Mouse (Mus musculus) heart, embryonic 15.5 days (tissue): ENCODE measurements around the gene Nhlh2. TPM values are rescaled to one million over a fixed set of nuclear protein-coding genes. Genes with fewer than 3 reads are reported as not detected.
A peak's percentile ranks its signal among the peaks of the same experiment; 100 is the strongest.

Experiments used
- ATAC-seq: fragments of 200-750 bp; cut with Nextera tagmentation; replicated peaks from 2 replicates; pipeline ENCODE4 v1.8.0; 2017; ENCODE audit warnings: low read depth, moderate TSS enrichment; ENCODE audit not compliant: insufficient number of reproducible peaks, insufficient read depth, low FRiP score
- H3K27ac ChIP-seq: fragments of 300-500 bp; sonication (generic); 2 replicates; pipeline ENCODE4 v1.5.1; 2015; ENCODE audit warnings: mild to moderate bottlenecking, inconsistent platforms
- H3K27me3 ChIP-seq: fragments of 300-500 bp; sonication (generic); 2 replicates; pipeline ENCODE4 v1.6.1; 2015; ENCODE audit warnings: inconsistent platforms
- H3K36me3 ChIP-seq: fragments of 300-500 bp; sonication (generic); 2 replicates; pipeline ENCODE4 v1.6.1; 2015; ENCODE audit warnings: mild to moderate bottlenecking, inconsistent platforms
- H3K4me1 ChIP-seq: fragments of 300-500 bp; sonication (generic); replicated peaks from 2 replicates; pipeline ENCODE4 v1.6.1; 2015; ENCODE audit warnings: inconsistent platforms
- H3K4me2 ChIP-seq: fragments of 300-500 bp; sonication (generic); 2 replicates; pipeline ENCODE4 v1.6.1; 2015; ENCODE audit warnings: inconsistent platforms, mild to moderate bottlenecking, moderate library complexity
- H3K4me3 ChIP-seq: fragments of 300-500 bp; sonication (generic); 2 replicates; pipeline ENCODE4 v1.5.1; 2015; ENCODE audit warnings: mild to moderate bottlenecking, inconsistent platforms
- H3K9ac ChIP-seq: fragments of 300-500 bp; sonication (generic); 2 replicates; pipeline ENCODE4 v1.6.1; 2015; ENCODE audit warnings: mild to moderate bottlenecking, inconsistent platforms
- H3K9me3 ChIP-seq: fragments of 300-500 bp; sonication (generic); replicated peaks from 2 replicates; pipeline ENCODE4 v1.6.1; 2016; ENCODE audit warnings: inconsistent platforms
- WGBS: fragments of 180-500 bp; shearing (Covaris S2); methylation state at CpG from one replicate; pipeline ENCODE4 v1.1.7; 2015; ENCODE audit warnings: mixed read lengths; 5-methylcytosine and 5-hydroxymethylcytosine counted together
- polyA plus RNA-seq: library from polyadenylated mRNA; unstranded; fragments of >200 nt; fragmentation: Nextera tagmentation; extraction: Ambion mirVana; gene quantifications from 2 replicates; pipeline ENCODE4 v1.2.1, GENCODE M21; 2015

Nhlh2 gene
- polyA plus RNA-seq, 1 experiment from 2014 or later: not detected

DNA sequence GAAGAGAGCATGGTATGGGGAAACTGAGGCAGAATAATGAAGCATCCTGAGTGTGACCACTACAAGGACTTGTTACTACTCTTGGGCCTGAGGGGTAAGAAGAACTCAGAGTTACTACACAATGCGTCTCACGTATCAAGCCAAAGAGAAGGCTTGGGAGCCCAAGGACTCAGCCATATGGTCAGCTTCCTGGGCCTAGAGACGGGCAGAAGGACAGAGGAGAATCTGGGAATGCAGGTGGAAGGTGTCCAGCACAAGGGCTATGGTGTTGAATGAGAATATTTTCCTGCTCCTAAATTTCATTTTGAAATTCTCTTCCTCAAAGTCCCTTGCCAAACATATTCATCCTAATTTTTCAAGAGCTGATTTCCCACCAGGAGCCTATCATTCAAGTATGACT, 12.0 kb upstream of the Nhlh2 start:
- Histone ChIP-seq H3K36me3 (no peaks in the 10 kb centered on the region), H3K9ac (no peak overlapping the region), H3K27me3 (no peaks in the 10 kb centered on the region), H3K4me1 (no peaks in the 10 kb centered on the region), H3K4me3 (no peak overlapping the region), H3K27ac (no peak overlapping the region), H3K9me3 (no peaks in the 10 kb centered on the region), H3K4me2 (no peak overlapping the region)
- 82% methylated on average over 3 of the region's 3 CpGs for WGBS
- ATAC-seq: no peak

DNA sequence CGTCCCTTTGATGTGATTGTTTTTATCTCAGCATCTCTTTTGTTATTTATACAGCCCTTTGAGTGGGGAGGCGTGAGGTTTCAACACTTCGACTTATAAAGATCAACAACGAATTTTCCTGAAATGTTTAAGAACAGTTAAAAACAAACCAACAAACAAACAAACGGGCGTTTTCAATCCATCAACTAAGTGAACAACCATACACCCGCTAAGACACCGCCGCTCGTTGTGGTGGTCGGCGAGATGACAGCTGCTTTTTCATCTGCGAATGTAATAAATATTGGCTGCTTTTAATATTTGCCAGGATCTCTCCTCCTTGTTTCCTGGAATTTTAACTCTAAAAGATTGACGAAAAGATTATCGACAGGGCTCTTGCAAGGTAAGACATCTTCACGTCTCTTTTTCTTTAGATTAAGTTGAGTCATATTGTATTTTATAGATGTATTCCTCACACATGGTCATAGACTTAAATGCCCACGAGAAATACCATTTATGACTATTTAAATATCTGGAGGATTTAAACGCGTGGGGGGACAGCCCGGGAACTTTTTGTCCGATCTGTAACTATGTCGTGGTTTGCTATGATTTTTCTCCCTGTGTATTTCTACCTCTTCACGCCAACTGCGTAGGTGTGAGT, 923 bp downstream of the Nhlh2 start:
- no peak overlapping the region for H3K27ac ChIP-seq
- peak overlapping the region; percentile 67 for H3K4me2 ChIP-seq
- 7% methylated on average over 24 of the region's 24 CpGs for WGBS
- no peak for ATAC-seq
- peak overlapping the region; percentile 41 for H3K4me3 ChIP-seq
- H3K9ac ChIP-seq: no peak overlapping the region
- peaks cover 76% of the 10 kb centered on the region for H3K27me3 ChIP-seq
- no peaks in the 10 kb centered on the region for H3K36me3 ChIP-seq
- peaks cover 22% of the 10 kb centered on the region for H3K4me1 ChIP-seq
- no peaks in the 10 kb centered on the region for H3K9me3 ChIP-seq

DNA sequence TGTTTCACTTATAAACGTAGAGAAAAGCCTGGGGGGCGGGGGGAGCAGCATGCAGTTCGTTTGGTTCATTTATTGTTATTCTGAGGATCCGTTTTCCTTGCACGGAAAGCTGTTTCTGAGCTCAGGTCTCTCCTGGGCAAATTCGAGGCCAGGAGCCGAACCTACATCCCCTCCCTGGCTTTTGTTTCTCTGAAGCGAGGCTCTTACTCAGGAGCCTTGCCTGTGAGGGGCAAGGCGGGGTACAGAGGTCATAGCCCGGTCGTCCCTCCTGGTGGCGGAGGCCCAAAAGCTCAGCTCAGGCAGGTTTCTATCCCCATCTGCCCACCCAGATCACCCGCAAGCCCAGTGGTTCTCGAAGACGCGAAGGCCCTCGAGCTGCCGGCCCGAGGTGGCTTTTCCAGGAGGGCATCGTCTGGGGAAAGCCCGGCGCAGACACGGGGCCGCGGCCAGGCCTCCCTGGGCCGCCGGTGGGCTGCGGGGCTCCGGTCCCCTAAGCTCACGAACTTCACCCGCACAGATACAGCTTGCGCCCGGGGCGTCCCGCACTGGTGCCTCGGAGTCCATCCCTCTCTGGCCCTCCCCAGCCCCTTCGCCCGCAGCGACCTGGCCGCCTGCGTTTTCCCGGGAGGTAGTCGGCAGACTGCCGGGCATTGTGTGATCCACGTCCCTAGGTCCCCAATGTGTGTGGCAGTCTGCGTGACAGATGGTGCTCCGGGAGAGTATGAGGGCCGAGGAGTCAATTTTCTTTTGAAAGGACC, 1.6 kb downstream of the Nhlh2 start:
- H3K4me3 ChIP-seq: peak overlapping the region; percentile 41
- peak overlapping the region; percentile 25; the same call in 1 of the 2 replicates for H3K9ac ChIP-seq
- peak overlapping the region; percentile 67 for H3K4me2 ChIP-seq
- H3K27me3 ChIP-seq: peaks cover 83% of the 10 kb centered on the region
- no peak overlapping the region for H3K27ac ChIP-seq
- ATAC-seq: no peak
- WGBS: 3% methylated on average over 48 of the region's 48 CpGs
- peaks cover 22% of the 10 kb centered on the region for H3K4me1 ChIP-seq
- no peaks in the 10 kb centered on the region for H3K36me3 ChIP-seq
- no peaks in the 10 kb centered on the region for H3K9me3 ChIP-seq

DNA sequence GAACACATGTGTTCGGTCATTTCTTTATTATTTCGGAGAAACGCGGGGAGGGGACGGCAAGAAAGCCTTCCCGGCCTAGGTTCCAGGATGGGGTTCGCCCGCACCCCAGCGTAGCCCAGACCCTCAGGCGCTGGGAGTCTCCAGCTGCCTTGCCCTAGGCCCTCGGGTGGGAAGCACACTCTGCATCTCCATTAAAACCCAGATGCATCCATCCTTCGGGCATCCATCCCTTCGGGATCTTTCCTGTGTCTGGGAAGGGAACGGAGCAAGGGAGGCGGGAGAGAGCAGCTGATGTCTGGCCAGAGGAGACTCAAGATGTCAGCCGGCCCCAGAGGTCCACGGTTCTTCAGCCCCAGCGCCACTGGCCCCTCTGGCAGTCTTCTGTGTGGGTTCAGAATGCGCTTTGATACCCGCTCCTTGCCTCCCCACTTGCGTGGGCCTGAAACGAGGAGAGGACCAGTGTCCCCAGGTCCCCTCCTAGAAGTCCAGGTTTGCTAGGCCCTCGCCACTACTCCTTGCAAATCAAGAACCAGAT, 2.3 kb downstream of the Nhlh2 start:
- H3K36me3 ChIP-seq: no peaks in the 10 kb centered on the region
- H3K4me1 ChIP-seq: peaks cover 22% of the 10 kb centered on the region
- peaks cover 90% of the 10 kb centered on the region for H3K27me3 ChIP-seq
- H3K4me3 ChIP-seq: peak overlapping the region; percentile 41
- no peak for ATAC-seq
- H3K9ac ChIP-seq: 0 out of 2 replicates have a peak overlapping the region, but pooled peaks have one; percentile 36
- no peaks in the 10 kb centered on the region for H3K9me3 ChIP-seq
- WGBS: 4% methylated on average over 23 of the region's 23 CpGs
- no peak overlapping the region for H3K27ac ChIP-seq
- peak overlapping the region; percentile 67 for H3K4me2 ChIP-seq

DNA sequence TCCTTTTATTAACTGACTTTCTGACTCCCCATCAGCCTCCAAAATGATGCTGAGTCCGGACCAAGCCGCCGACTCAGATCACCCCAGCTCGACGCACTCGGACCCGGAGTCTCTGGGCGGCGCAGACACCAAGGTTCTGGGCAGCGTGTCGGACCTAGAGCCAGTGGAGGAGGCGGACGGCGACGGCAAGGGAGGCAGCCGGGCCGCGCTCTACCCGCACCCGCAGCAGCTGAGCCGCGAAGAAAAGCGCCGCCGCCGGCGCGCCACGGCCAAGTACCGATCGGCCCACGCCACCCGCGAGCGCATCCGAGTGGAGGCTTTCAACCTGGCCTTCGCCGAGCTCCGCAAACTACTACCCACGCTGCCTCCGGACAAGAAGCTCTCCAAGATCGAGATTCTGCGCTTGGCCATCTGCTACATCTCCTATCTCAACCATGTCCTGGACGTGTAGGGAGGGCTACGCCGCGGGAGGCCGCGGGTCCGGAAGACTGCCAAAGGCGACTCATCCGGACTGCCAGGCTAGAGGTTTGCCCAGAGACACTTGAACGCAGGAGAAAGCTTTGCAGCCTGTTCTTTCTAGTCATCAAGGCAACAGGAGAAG, 2.8 kb downstream of the Nhlh2 start:
- H3K36me3 ChIP-seq: no peaks in the 10 kb centered on the region
- H3K4me2 ChIP-seq: peak overlapping the region; percentile 67
- H3K9me3 ChIP-seq: no peaks in the 10 kb centered on the region
- peak overlapping the region; percentile 41 for H3K4me3 ChIP-seq
- peaks cover 22% of the 10 kb centered on the region for H3K4me1 ChIP-seq
- H3K27ac ChIP-seq: no peak overlapping the region
- H3K9ac ChIP-seq: peak overlapping the region; percentile 36; the same call in 1 of the 2 replicates
- ATAC-seq: no peak
- WGBS: under 1% methylated on average over 53 of the region's 53 CpGs
- peaks cover 90% of the 10 kb centered on the region for H3K27me3 ChIP-seq

DNA sequence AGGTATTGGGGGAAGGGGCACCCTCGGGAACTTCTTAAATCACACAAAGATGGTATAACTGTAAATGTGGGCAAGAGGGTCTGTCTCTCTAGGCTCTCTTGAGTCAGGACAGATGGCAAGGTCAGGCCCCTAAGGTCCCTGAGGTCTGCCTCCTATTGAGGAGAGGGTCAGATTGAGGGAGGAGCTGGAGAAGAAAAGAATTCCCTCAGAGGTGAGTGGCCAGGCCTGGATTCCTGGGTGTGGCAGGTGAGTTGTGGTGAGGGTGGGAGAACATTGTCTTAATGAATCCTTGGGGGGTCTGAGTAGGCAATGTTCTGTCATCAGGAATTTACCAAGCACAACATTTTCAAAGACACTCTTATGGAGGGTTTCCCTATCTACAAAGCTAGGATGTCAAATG, 10.7 kb downstream of the Nhlh2 start:
- Histone ChIP-seq H3K27me3 (peaks cover 50% of the 10 kb centered on the region), H3K36me3 (no peaks in the 10 kb centered on the region), H3K27ac (no peak overlapping the region), H3K9me3 (no peaks in the 10 kb centered on the region), H3K4me3 (no peak overlapping the region), H3K4me1 (peaks cover 10% of the 10 kb centered on the region), H3K9ac (no peak overlapping the region), H3K4me2 (no peak overlapping the region)
- 76% methylated on average over 1 of the region's 1 CpGs for WGBS
- no peak for ATAC-seq

DNA sequence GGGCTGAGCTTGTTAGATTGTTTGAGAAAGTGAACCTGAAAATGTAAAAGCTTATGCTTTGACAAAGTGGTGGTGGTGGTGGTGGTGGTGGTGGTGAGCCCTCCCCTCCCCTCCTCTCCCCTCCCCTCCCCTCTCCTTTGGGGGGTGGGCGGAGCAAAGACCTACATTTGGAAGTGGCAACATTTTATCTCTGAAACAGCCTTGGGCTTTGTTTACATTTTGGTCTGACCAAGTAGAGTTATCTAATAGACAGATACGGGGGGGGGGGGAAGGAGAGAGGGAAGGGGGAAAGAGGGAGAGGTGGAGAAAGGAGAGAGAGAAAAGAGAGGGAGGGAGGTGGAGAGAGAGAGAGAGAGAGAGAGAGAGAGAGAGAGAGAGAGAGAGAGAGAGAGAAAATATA, 12.8 kb downstream of the Nhlh2 start:
- no peak overlapping the region for H3K4me2 ChIP-seq
- ATAC-seq: no peak
- H3K27me3 ChIP-seq: peaks cover 33% of the 10 kb centered on the region
- no peak overlapping the region for H3K9ac ChIP-seq
- peaks cover 10% of the 10 kb centered on the region for H3K4me1 ChIP-seq
- H3K36me3 ChIP-seq: no peaks in the 10 kb centered on the region
- 0% methylated on average over 1 of the region's 2 CpGs for WGBS
- no peaks in the 10 kb centered on the region for H3K9me3 ChIP-seq
- no peak overlapping the region for H3K4me3 ChIP-seq
- no peak overlapping the region for H3K27ac ChIP-seq

DNA sequence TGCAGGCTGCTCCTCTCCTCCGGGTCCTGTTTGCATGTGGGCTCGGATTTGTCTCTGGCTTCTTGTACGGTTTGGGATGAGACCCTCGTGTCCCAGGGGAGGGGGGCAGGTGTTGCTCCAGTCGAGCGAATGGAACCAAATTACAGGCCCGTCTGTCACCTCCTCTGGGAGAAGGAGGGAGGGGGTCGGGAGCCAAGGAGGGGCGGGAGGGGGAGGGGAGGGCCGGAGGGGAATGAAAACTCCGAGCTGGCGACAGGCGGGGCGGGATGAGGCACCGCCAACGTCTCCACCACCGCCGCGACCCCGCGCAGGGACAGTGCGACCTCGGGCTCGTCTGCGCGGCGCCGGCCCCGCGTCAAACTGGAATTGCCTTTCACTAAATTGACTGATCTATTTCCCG, 13.5 kb downstream of the Nhlh2 start:
- peak; percentile 54; the same call in 1 of the 2 replicates for ATAC-seq
- Histone ChIP-seq H3K27ac (no peak overlapping the region), H3K4me1 (peaks cover 10% of the 10 kb centered on the region), H3K36me3 (no peaks in the 10 kb centered on the region), H3K4me3 (peak overlapping the region; percentile 46), H3K4me2 (peak overlapping the region; percentile 83), H3K9ac (peak overlapping the region; percentile 28; the same call in 1 of the 2 replicates), H3K27me3 (peaks cover 33% of the 10 kb centered on the region), H3K9me3 (no peaks in the 10 kb centered on the region)
- 3% methylated on average over 29 of the region's 31 CpGs for WGBS

DNA sequence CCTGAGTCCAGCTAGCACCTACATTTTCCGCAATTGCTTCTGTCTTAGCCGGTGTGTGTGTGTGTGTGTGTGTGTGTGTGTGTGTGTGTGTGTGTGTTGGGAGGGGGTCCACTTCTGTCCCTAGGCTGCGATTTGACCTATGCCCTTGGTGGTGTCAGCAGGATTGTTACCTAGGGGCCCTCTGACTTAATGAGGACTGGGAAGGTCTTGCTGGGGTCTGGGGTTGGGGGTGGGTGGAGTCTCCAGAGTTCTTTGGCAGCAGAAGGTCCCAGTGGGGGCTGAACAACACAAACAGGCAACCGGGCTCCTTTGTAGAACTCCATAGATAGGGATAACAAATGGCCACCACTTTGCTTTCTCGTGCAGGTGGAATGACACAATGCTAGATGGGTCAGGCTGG, 14.0 kb downstream of the Nhlh2 start:
- H3K4me2 ChIP-seq: peak overlapping the region; percentile 83
- peaks cover 10% of the 10 kb centered on the region for H3K4me1 ChIP-seq
- no peaks in the 10 kb centered on the region for H3K9me3 ChIP-seq
- 16% methylated on average over 5 of the region's 5 CpGs for WGBS
- no peak for ATAC-seq
- peak overlapping the region; percentile 46 for H3K4me3 ChIP-seq
- 0 out of 2 replicates have a peak overlapping the region, but pooled peaks have one; percentile 28 for H3K9ac ChIP-seq
- peaks cover 33% of the 10 kb centered on the region for H3K27me3 ChIP-seq
- H3K36me3 ChIP-seq: no peaks in the 10 kb centered on the region
- no peak overlapping the region for H3K27ac ChIP-seq

DNA sequence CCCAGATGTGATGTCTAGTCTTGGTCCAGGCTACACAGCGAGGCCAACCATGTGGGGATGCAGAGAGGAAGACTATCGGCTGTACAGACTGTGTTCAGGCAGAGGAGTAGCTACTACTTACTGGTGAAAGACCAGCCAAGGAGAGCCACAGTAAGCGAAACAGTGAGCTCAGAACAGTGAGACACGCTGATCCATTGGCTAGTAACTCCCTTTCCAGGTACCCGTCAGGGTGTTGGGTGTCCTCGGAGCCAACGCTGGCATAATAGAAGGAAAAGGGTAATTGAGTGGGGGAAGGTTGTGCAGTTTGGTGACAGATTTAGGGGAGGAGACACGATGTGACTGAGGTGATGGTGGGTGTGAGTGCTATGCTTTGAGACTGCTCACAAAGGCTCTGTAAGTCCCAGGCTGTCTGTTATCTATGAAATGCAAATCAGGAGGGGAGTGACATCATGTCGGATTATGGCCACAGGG, 15.1 kb downstream of the Nhlh2 start:
- Histone ChIP-seq H3K4me3 (no peak overlapping the region), H3K27ac (no peak overlapping the region), H3K36me3 (no peaks in the 10 kb centered on the region), H3K9ac (no peak overlapping the region), H3K4me1 (peaks cover 10% of the 10 kb centered on the region), H3K27me3 (peaks cover 28% of the 10 kb centered on the region), H3K9me3 (no peaks in the 10 kb centered on the region), H3K4me2 (no peak overlapping the region)
- 50% methylated on average over 9 of the region's 9 CpGs for WGBS
- ATAC-seq: no peak

DNA sequence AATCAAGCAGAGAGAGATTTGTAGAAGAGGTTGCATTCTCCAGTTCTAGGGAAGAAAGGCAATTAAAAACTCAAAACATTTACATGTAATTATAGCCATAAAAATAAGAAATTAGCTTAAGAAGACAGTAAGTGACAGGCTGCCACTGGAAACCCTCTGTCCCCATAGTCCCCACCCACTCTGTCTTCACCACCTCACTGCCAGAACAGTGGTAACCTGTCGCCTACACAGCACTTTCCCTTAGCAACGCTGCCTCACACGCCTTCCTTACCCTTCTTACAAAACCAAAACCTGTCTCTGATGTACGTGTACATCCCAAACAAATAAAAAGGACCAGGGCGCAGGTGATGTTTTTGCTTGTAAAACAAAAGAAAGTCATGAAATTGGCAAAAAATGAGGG, 15.8 kb downstream of the Nhlh2 start:
- peaks cover 25% of the 10 kb centered on the region for H3K27me3 ChIP-seq
- ATAC-seq: no peak
- no peak overlapping the region for H3K4me3 ChIP-seq
- no peaks in the 10 kb centered on the region for H3K36me3 ChIP-seq
- no peak overlapping the region for H3K4me2 ChIP-seq
- no peak overlapping the region for H3K27ac ChIP-seq
- no peak overlapping the region for H3K9ac ChIP-seq
- peaks cover 10% of the 10 kb centered on the region for H3K4me1 ChIP-seq
- WGBS: 68% methylated on average over 5 of the region's 5 CpGs
- no peaks in the 10 kb centered on the region for H3K9me3 ChIP-seq
